Mouse (Mus musculus): ENCODE results near the gene Lrrc45. TPM values are rescaled to one million over a fixed set of nuclear protein-coding genes. Genes with fewer than 3 reads are reported as not detected.

Gene Lrrc45
- total and polyA plus RNA-seq, 3 experiments, result 11.7 to 31.3 (median 20.3) TPM

GRCm38 (mm10) chr11:120731858-120732680, 18.3 kb downstream of the Lrrc45 start, which contains the start of gene Cbr2:
Gene Cbr2, minus strand, starts transcription at chr11:120732114.
- dilution Hi-C loops (cut with MboI; ENCODE audit: extremely low pct_ligation_motif_present, extremely low pct_unique_long_range_greater_than_20kb, low sequenced_read_pairs), result no loop called here
- peaks cover 68% of the 10 kb centered on the region for H3K27me3 ChIP-seq (replicated peaks)
- H3K9me3 ChIP-seq (replicated peaks; ENCODE audit: low read length), result no peaks in the 10 kb centered on the region
- H3K4me3 ChIP-seq (replicated peaks in 1 of 3; ENCODE audit: low read depth in 2 of 3, low read length in 2 of 3, poor library complexity in 1 of 3), result no peak within 1 kb of the TSS
- no peak within 1 kb of the TSS for H3K4me2 ChIP-seq (ENCODE audit: insufficient read depth, low read depth, poor library complexity, severe bottlenecking)
- H3K36me3 ChIP-seq (replicated peaks in 1 of 2; ENCODE audit: control insufficient read depth in 1 of 2, insufficient read depth in 1 of 2, low read length in 1 of 2), result no peaks in the 10 kb centered on the region
- no peak within 1 kb of the TSS for H3K9ac ChIP-seq (ENCODE audit: insufficient read depth, low read depth)
- H3K4me1 ChIP-seq (ENCODE audit: control insufficient read depth in 1 of 2, insufficient read depth in 2 of 2), result peaks cover 7 to 10% of the 10 kb centered on the region in 2 experiments; a peak in 3 of 4 replicates
- in situ Hi-C loops (cut with MboI; ENCODE audit: low pct_ligation_motif_present, low pct_unique_long_range_greater_than_20kb, low sequenced_read_pairs), result no loop called here
- no peaks in the 10 kb centered on the region for H3K79me2 ChIP-seq (replicated peaks; ENCODE audit: control insufficient read depth, extremely low read depth, insufficient read depth, poor library complexity, severe bottlenecking)
- no peak for DNase-seq (ENCODE audit: extremely low read depth)
- no peak within 1 kb of the TSS for H3K27ac ChIP-seq (ENCODE audit: insufficient read depth, low read depth)
- TF ChIP-seq MYC (IDR thresholded peaks at IDR 0.05; ENCODE audit: low read depth, low read length) (no peak), GABPA (IDR thresholded peaks at IDR 0.05; ENCODE audit: insufficient replicate concordance, low read depth, low read length) (no peak), ZKSCAN1 (IDR thresholded peaks at IDR 0.05; ENCODE audit: borderline replicate concordance, low read depth, low read length) (no peak)

- Histone ChIP-seq H3K27me3 (replicated peaks) (peaks cover 61% of the 10 kb centered on the region), H3K79me2 (replicated peaks; ENCODE audit: control insufficient read depth, extremely low read depth, insufficient read depth, poor library complexity, severe bottlenecking) (no peaks in the 10 kb centered on the region), H3K9me3 (replicated peaks; ENCODE audit: low read length) (no peaks in the 10 kb centered on the region), H3K4me2 (ENCODE audit: insufficient read depth, low read depth, poor library complexity, severe bottlenecking) (no peak overlapping the region), H3K27ac (ENCODE audit: insufficient read depth, low read depth) (no peak overlapping the region), H3K4me1 (ENCODE audit: control insufficient read depth in 1 of 2, insufficient read depth in 2 of 2) (peaks cover 7 to 11% of the 10 kb centered on the region in 2 experiments; a peak in 3 of 4 replicates), H3K4me3 (replicated peaks in 1 of 3; ENCODE audit: low read depth in 2 of 3, low read length in 2 of 3, poor library complexity in 1 of 3) (no peak overlapping the region), H3K9ac (ENCODE audit: insufficient read depth, low read depth) (no peak overlapping the region), H3K36me3 (replicated peaks in 1 of 2; ENCODE audit: control insufficient read depth in 1 of 2, insufficient read depth in 1 of 2, low read length in 1 of 2) (no peaks in the 10 kb centered on the region)
- dilution Hi-C loops (cut with MboI; ENCODE audit: extremely low pct_ligation_motif_present, extremely low pct_unique_long_range_greater_than_20kb, low sequenced_read_pairs) (no loop called here), in situ Hi-C loops (cut with MboI; ENCODE audit: low pct_ligation_motif_present, low pct_unique_long_range_greater_than_20kb, low sequenced_read_pairs) (no loop called here)
- TF ChIP-seq USF1 (IDR thresholded peaks at IDR 0.05; ENCODE audit: low read depth, low read length) (no peak), SMC3 (IDR thresholded peaks at IDR 0.05; ENCODE audit: low read depth, low read length) (no peak), SIN3A (IDR thresholded peaks at IDR 0.05; ENCODE audit: low read length) (no peak), MYC (IDR thresholded peaks at IDR 0.05; ENCODE audit: low read depth, low read length) (no peak), MXI1 (IDR thresholded peaks at IDR 0.05; ENCODE audit: low read depth, low read length) (no peak), TCF12 (IDR thresholded peaks at IDR 0.05; ENCODE audit: low read depth, low read length) (no peak), E2F4 (IDR thresholded peaks at IDR 0.05; ENCODE audit: insufficient replicate concordance, low read depth, low read length) (no peak), EP300 (IDR thresholded peaks at IDR 0.05; ENCODE audit: low read length) (no peak)
- no peak for DNase-seq (ENCODE audit: extremely low read depth)
Observed at GRCm38 (mm10) chr11:120733521-120733920, 19.8 kb downstream of the Lrrc45 start.

GRCm38 (mm10) chr11:120736424-120736823, 22.7 kb downstream of the Lrrc45 start:
- H3K27me3 ChIP-seq (replicated peaks), result peaks cover 67% of the 10 kb centered on the region

More at GRCm38 (mm10) chr11:120736424-120736823, 22.7 kb downstream of the Lrrc45 start:
- Histone ChIP-seq H3K4me2 (ENCODE audit: insufficient read depth, low read depth, poor library complexity, severe bottlenecking) (no peak overlapping the region), H3K9me3 (replicated peaks; ENCODE audit: low read length) (no peaks in the 10 kb centered on the region), H3K27ac (ENCODE audit: insufficient read depth, low read depth) (no peak overlapping the region), H3K4me3 (replicated peaks in 1 of 3; ENCODE audit: low read depth in 2 of 3, low read length in 2 of 3, poor library complexity in 1 of 3) (no peak overlapping the region), H3K79me2 (replicated peaks; ENCODE audit: control insufficient read depth, extremely low read depth, insufficient read depth, poor library complexity, severe bottlenecking) (no peaks in the 10 kb centered on the region), H3K36me3 (replicated peaks in 1 of 2; ENCODE audit: control insufficient read depth in 1 of 2, insufficient read depth in 1 of 2, low read length in 1 of 2) (no peaks in the 10 kb centered on the region), H3K4me1 (ENCODE audit: control insufficient read depth in 1 of 2, insufficient read depth in 2 of 2) (peaks cover 4 to 6% of the 10 kb centered on the region in 2 experiments; a peak in 1 of 4 replicates), H3K9ac (ENCODE audit: insufficient read depth, low read depth) (no peak overlapping the region)
- in situ Hi-C loops (cut with MboI; ENCODE audit: low pct_ligation_motif_present, low pct_unique_long_range_greater_than_20kb, low sequenced_read_pairs) (no loop called here), dilution Hi-C loops (cut with MboI; ENCODE audit: extremely low pct_ligation_motif_present, extremely low pct_unique_long_range_greater_than_20kb, low sequenced_read_pairs) (no loop called here)
- TF ChIP-seq POLR2A (IDR thresholded peaks at IDR 0.05; ENCODE audit: low read depth, low read length) (no peak), CTCF (conservative IDR thresholded peaks at IDR 0.05 in 1 of 2, IDR thresholded peaks at IDR 0.05 in 1 of 2; ENCODE audit: low read depth in 2 of 2, low read length in 2 of 2) (no peak), NRF1 (IDR thresholded peaks at IDR 0.05; ENCODE audit: low read depth, low read length) (no peak), EP300 (IDR thresholded peaks at IDR 0.05; ENCODE audit: low read length) (no peak), ZMIZ1 (IDR thresholded peaks at IDR 0.05; ENCODE audit: low read depth, low read length) (no peak), HCFC1 (IDR thresholded peaks at IDR 0.05; ENCODE audit: low read depth, low read length) (no peak), CHD2 (IDR thresholded peaks at IDR 0.05; ENCODE audit: low read length) (no peak), PAX5 (IDR thresholded peaks at IDR 0.05; ENCODE audit: low read length) (no peak), USF1 (IDR thresholded peaks at IDR 0.05; ENCODE audit: low read depth, low read length) (no peak), POLR2AphosphoS2 (IDR thresholded peaks at IDR 0.05; ENCODE audit: low read depth, low read length) (no peak), ETS1 (conservative IDR thresholded peaks at IDR 0.05; ENCODE audit: low read depth, low read length) (no peak)
- no peak for DNase-seq (ENCODE audit: extremely low read depth)
